Mouse (Mus musculus): Measurements from ENCODE around the gene Taar4.

GRCm38 (mm10) chr10:23993381-23993780, 33.1 kb downstream of the Taar4 start, which contains the start of gene Taar7a:
- TF ChIP-seq POLR2A (IDR thresholded peaks at IDR 0.05; ENCODE audit: insufficient read depth, low read depth, low read length) (no peak), CTCF (IDR thresholded peaks at IDR 0.05) (no peak)
